Mouse (Mus musculus): ENCODE results near the gene Ptprg.

- no peak for TF ChIP-seq CTCF (IDR thresholded peaks at IDR 0.05; ENCODE audit: borderline replicate concordance, extremely low read depth, insufficient read depth, insufficient read length)
- TF ChIP-seq POLR2A (IDR thresholded peaks at IDR 0.05; ENCODE audit: borderline replicate concordance, extremely low read depth, insufficient read depth, insufficient read length, poor library complexity, severe bottlenecking) = no peak
Measured at GRCm38 (mm10) chr14:12203081-12203480, 649.7 kb downstream of the Ptprg start.
